Mouse (Mus musculus) neural tube, embryonic 12.5 days (tissue): ENCODE data around the gene 7530416G11Rik. TPM values are rescaled to one million over a fixed set of nuclear protein-coding genes. Genes with fewer than 3 reads are reported as not detected.

Experiments
- ATAC-seq: fragments of 200-750 bp; cut with Nextera tagmentation; 2 replicates; pipeline ENCODE4 v1.8.0; 2017; ENCODE audit warnings: low read depth, mild to moderate bottlenecking, moderate TSS enrichment, moderate library complexity; ENCODE audit not compliant: low FRiP score
- H3K27ac ChIP-seq: fragments of 300-500 bp; sonication (generic); 2 replicates; pipeline ENCODE4 v1.5.1; 2016
- H3K27me3 ChIP-seq: fragments of 300-500 bp; sonication (generic); replicated peaks from 2 replicates; pipeline ENCODE4 v1.6.1; 2016; ENCODE audit warnings: mild to moderate bottlenecking
- H3K36me3 ChIP-seq: fragments of 300-500 bp; sonication (generic); 2 replicates; pipeline ENCODE4 v1.6.1; 2016; ENCODE audit warnings: mild to moderate bottlenecking
- H3K4me1 ChIP-seq: fragments of 300-500 bp; sonication (generic); 2 replicates; pipeline ENCODE4 v1.6.1; 2016
- H3K4me2 ChIP-seq: fragments of 300-500 bp; sonication (generic); replicated peaks from 2 replicates; pipeline ENCODE4 v1.6.1; 2016; ENCODE audit warnings: mild to moderate bottlenecking
- H3K4me3 ChIP-seq: fragments of 300-500 bp; sonication (generic); 2 replicates; pipeline ENCODE4 v1.5.1; 2016
- H3K9ac ChIP-seq: fragments of 300-500 bp; sonication (generic); 2 replicates; pipeline ENCODE4 v1.6.1; 2016; ENCODE audit warnings: mild to moderate bottlenecking
- H3K9me3 ChIP-seq: fragments of 300-500 bp; sonication (generic); 2 replicates; pipeline ENCODE4 v1.6.1; 2016; ENCODE audit warnings: mild to moderate bottlenecking
- WGBS: fragments of 180-500 bp; shearing (Covaris S2); methylation state at CpG from one replicate; pipeline ENCODE4 v1.1.7; 2016; 5-methylcytosine and 5-hydroxymethylcytosine counted together
- polyA plus RNA-seq: library from polyadenylated mRNA; unstranded; fragments of >200 nt; fragmentation: Nextera tagmentation; extraction: Ambion mirVana; gene quantifications from 2 replicates; pipeline ENCODE4 v1.2.1, GENCODE M21; 2016

7530416G11Rik gene
- polyA plus RNA-seq, 1 experiment from 2014 or later: not detected

- Histone ChIP-seq H3K4me2 (no peak overlapping the region), H3K4me3 (no peak overlapping the region), H3K4me1 (peaks cover 28% of the 10 kb centered on the region), H3K27ac (no peak overlapping the region), H3K27me3 (no peaks in the 10 kb centered on the region), H3K9ac (no peak overlapping the region), H3K36me3 (peaks cover 6% of the 10 kb centered on the region; the same call in 1 of the 2 replicates), H3K9me3 (no peaks in the 10 kb centered on the region)
- no peak for ATAC-seq
- 32% methylated on average over 1 of the region's 1 CpGs for WGBS
These were observed 25.4 kb downstream of the 7530416G11Rik start for GRCm38 (mm10) chr15:85477584-85477983.

GRCm38 (mm10) chr15:85474697-85475096, 28.3 kb downstream of the 7530416G11Rik start:
- H3K9ac ChIP-seq: no peak overlapping the region
- WGBS: 82% methylated on average over 3 of the region's 3 CpGs
- no peak overlapping the region for H3K27ac ChIP-seq
- no peak overlapping the region for H3K4me2 ChIP-seq
- H3K4me3 ChIP-seq: no peak overlapping the region
- peaks cover 6% of the 10 kb centered on the region; the same call in 1 of the 2 replicates for H3K36me3 ChIP-seq
- no peak for ATAC-seq
- H3K27me3 ChIP-seq: no peaks in the 10 kb centered on the region
- H3K9me3 ChIP-seq: no peaks in the 10 kb centered on the region
- peaks cover 5% of the 10 kb centered on the region; the same call in 1 of the 2 replicates for H3K4me1 ChIP-seq

GRCm38 (mm10) chr15:85469401-85469800, 33.6 kb downstream of the 7530416G11Rik start:
- no peaks in the 10 kb centered on the region for H3K27me3 ChIP-seq
- H3K9ac ChIP-seq: no peak overlapping the region
- H3K4me3 ChIP-seq: no peak overlapping the region
- no peak overlapping the region for H3K4me2 ChIP-seq
- ATAC-seq: no peak
- peaks cover 33% of the 10 kb centered on the region; the same call in 1 of the 2 replicates for H3K36me3 ChIP-seq
- WGBS: 85% methylated on average over 6 of the region's 6 CpGs
- H3K27ac ChIP-seq: no peak overlapping the region
- no peaks in the 10 kb centered on the region for H3K9me3 ChIP-seq
- H3K4me1 ChIP-seq: peaks cover 21% of the 10 kb centered on the region

GRCm38 (mm10) chr15:85466456-85467067, 36.5 kb downstream of the 7530416G11Rik start:
- Histone ChIP-seq H3K9ac (no peak overlapping the region), H3K4me3 (no peak overlapping the region), H3K4me2 (no peak overlapping the region), H3K27me3 (no peaks in the 10 kb centered on the region), H3K9me3 (no peaks in the 10 kb centered on the region), H3K4me1 (peaks cover 47% of the 10 kb centered on the region), H3K27ac (no peak overlapping the region), H3K36me3 (peaks cover 33% of the 10 kb centered on the region; the same call in 1 of the 2 replicates)
- 69% methylated on average over 5 of the region's 5 CpGs for WGBS
- no peak for ATAC-seq

- peak overlapping the region; percentile 3; the same call in 1 of the 2 replicates for H3K27ac ChIP-seq
- 32% methylated on average over 10 of the region's 10 CpGs for WGBS
- ATAC-seq: no peak
- H3K4me1 ChIP-seq: peaks cover 63% of the 10 kb centered on the region
- peaks cover 33% of the 10 kb centered on the region; the same call in 1 of the 2 replicates for H3K36me3 ChIP-seq
- no peak overlapping the region; the same call in 1 of the 2 replicates for H3K4me2 ChIP-seq
- no peak overlapping the region for H3K9ac ChIP-seq
- H3K27me3 ChIP-seq: no peaks in the 10 kb centered on the region
- no peak overlapping the region for H3K4me3 ChIP-seq
- H3K9me3 ChIP-seq: no peaks in the 10 kb centered on the region
These were observed 38.0 kb downstream of the 7530416G11Rik start for GRCm38 (mm10) chr15:85464823-85465565.

GRCm38 (mm10) chr15:85464190-85464589, 38.8 kb downstream of the 7530416G11Rik start:
- peak; percentile 42 for ATAC-seq
- Histone ChIP-seq H3K9me3 (no peaks in the 10 kb centered on the region), H3K9ac (no peak overlapping the region), H3K27me3 (no peaks in the 10 kb centered on the region), H3K4me1 (peaks cover 71% of the 10 kb centered on the region), H3K36me3 (peaks cover 29% of the 10 kb centered on the region; the same call in 1 of the 2 replicates), H3K4me3 (no peak overlapping the region), H3K4me2 (no peak overlapping the region; the same call in 1 of the 2 replicates), H3K27ac (peak overlapping the region; percentile 3; the same call in 1 of the 2 replicates)
- 4% methylated on average over 5 of the region's 5 CpGs for WGBS

- Histone ChIP-seq H3K27ac (peak overlapping the region; percentile 43), H3K4me2 (peak overlapping the region; percentile 30; the same call in 1 of the 2 replicates), H3K27me3 (no peaks in the 10 kb centered on the region), H3K9me3 (no peaks in the 10 kb centered on the region), H3K36me3 (peaks cover 19% of the 10 kb centered on the region; the same call in 1 of the 2 replicates), H3K4me3 (no peak overlapping the region), H3K9ac (no peak overlapping the region), H3K4me1 (peaks cover 81% of the 10 kb centered on the region)
- 28% methylated on average over 13 of the region's 13 CpGs for WGBS
- peak; percentile 42; the same call in 1 of the 2 replicates for ATAC-seq
These were observed 39.8 kb downstream of the 7530416G11Rik start for GRCm38 (mm10) chr15:85463027-85463790.

GRCm38 (mm10) chr15:85462138-85462537, 40.9 kb downstream of the 7530416G11Rik start:
- Histone ChIP-seq H3K9me3 (no peaks in the 10 kb centered on the region), H3K4me1 (peaks cover 89% of the 10 kb centered on the region), H3K9ac (no peak overlapping the region), H3K27me3 (no peaks in the 10 kb centered on the region), H3K4me3 (no peak overlapping the region), H3K27ac (peak overlapping the region; percentile 43), H3K36me3 (0 out of 2 replicates have a peak, but pooled peaks cover 14% of the 10 kb centered on the region), H3K4me2 (peak overlapping the region; percentile 6)
- no peak for ATAC-seq
- 42% methylated on average over 4 of the region's 4 CpGs for WGBS

GRCm38 (mm10) chr15:85461541-85461940, 41.5 kb downstream of the 7530416G11Rik start:
- H3K27ac ChIP-seq: peak overlapping the region; percentile 43
- peaks cover 89% of the 10 kb centered on the region for H3K4me1 ChIP-seq
- no peak overlapping the region for H3K4me3 ChIP-seq
- peak; percentile 66 for ATAC-seq
- 0 out of 2 replicates have a peak, but pooled peaks cover 9% of the 10 kb centered on the region for H3K36me3 ChIP-seq
- no peak overlapping the region for H3K4me2 ChIP-seq
- no peaks in the 10 kb centered on the region for H3K9me3 ChIP-seq
- 26% methylated on average over 4 of the region's 4 CpGs for WGBS
- H3K27me3 ChIP-seq: no peaks in the 10 kb centered on the region
- H3K9ac ChIP-seq: no peak overlapping the region

- peak; percentile 43; the same call in 1 of the 2 replicates for ATAC-seq
These were observed 44.4 kb downstream of the 7530416G11Rik start for GRCm38 (mm10) chr15:85458631-85459082.

GRCm38 (mm10) chr15:85457838-85458237, 45.2 kb downstream of the 7530416G11Rik start:
- ATAC-seq: no peak
- H3K4me3 ChIP-seq: no peak overlapping the region
- no peaks in the 10 kb centered on the region for H3K27me3 ChIP-seq
- no peak overlapping the region for H3K9ac ChIP-seq
- 35% methylated on average over 8 of the region's 8 CpGs for WGBS
- no peaks in the 10 kb centered on the region for H3K9me3 ChIP-seq
- peak overlapping the region; percentile 47; the same call in 1 of the 2 replicates for H3K27ac ChIP-seq
- H3K4me1 ChIP-seq: peaks cover 71% of the 10 kb centered on the region
- no peak overlapping the region for H3K4me2 ChIP-seq
- 0 out of 2 replicates have a peak, but pooled peaks cover 5% of the 10 kb centered on the region for H3K36me3 ChIP-seq

More at GRCm38 (mm10) chr15:85458631-85459082, 44.4 kb downstream of the 7530416G11Rik start:
- H3K36me3 ChIP-seq: 0 out of 2 replicates have a peak, but pooled peaks cover 5% of the 10 kb centered on the region
- H3K27ac ChIP-seq: peak overlapping the region; percentile 60
- no peak overlapping the region for H3K4me3 ChIP-seq
- H3K27me3 ChIP-seq: no peaks in the 10 kb centered on the region
- H3K4me2 ChIP-seq: no peak overlapping the region
- no peaks in the 10 kb centered on the region for H3K9me3 ChIP-seq
- H3K9ac ChIP-seq: no peak overlapping the region
- 20% methylated on average over 4 of the region's 4 CpGs for WGBS
- H3K4me1 ChIP-seq: peaks cover 79% of the 10 kb centered on the region
